12 mouse cellular contexts compared by ENCODE assay signal in the genomic region with DNA sequence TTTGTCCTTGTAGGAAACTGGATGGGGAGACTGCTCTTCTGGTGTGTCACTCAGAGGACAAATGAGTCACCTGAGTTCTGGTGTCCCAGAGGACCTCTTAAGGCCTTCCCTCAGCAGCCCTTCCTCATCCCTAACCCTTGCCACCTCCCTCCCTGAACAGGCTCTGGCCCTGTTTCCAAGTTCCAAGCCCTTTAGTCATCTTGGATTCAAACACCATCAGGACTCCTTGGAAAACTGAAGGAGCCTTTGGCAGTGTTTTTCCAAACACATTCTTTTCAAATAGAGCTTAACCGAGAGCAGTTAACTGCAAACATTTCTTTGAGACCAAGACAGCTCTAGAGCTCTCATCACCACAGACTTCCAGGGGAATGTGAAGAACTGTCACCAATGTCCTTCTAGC. TPM values are rescaled to one million over a fixed set of nuclear protein-coding genes. Genes with fewer than 3 reads are reported as not detected.
DNase-seq lines count a peak whose midpoint lies in the region; ATAC-seq lines count a peak whose summit lies in the region.
"Had no signal": no experiment of that assay in that cellular context is flagged by ENCODE, and none has a peak within 500 bp of the region (broad histone marks: within the 10 kb centered on the region; RNA-seq: fewer than 3 reads in every experiment).

No protein-coding gene starts in this region.

- no peaks in the 10 kb centered on the region for H3K9me3 ChIP-seq in lung, embryonic 15.5 days
- no peaks in the 10 kb centered on the region for H3K9me3 ChIP-seq in hindbrain, embryonic 10.5 days
- H3K9me3 ChIP-seq: hindbrain, embryonic 15.5 days had no signal

- H3K9ac ChIP-seq in lung, embryonic 15.5 days = no peak overlapping the region
- H3K9ac ChIP-seq: forebrain, postnatal 0 days; hindbrain, embryonic 15.5 days had no signal

- peaks cover 2% of the 10 kb centered on the region; the same call in 1 of the 2 replicates for H3K4me1 ChIP-seq in lung, embryonic 15.5 days
- H3K4me1 ChIP-seq in hindbrain, embryonic 10.5 days (replicated peaks) = no peaks in the 10 kb centered on the region
- H3K4me1 ChIP-seq: hindbrain, embryonic 15.5 days had no signal

- H3K27me3 ChIP-seq in lung, embryonic 15.5 days = no peaks in the 10 kb centered on the region
- no peaks in the 10 kb centered on the region for H3K27me3 ChIP-seq in hindbrain, embryonic 10.5 days (ENCODE audit: insufficient read depth, poor library complexity, severe bottlenecking)
- H3K27me3 ChIP-seq: hindbrain, embryonic 15.5 days had no signal

- intact Hi-C loops in gastrocnemius, postnatal 14 days (cut with DNase I; ENCODE audit: low total_unique reads) = no loop called here
- intact Hi-C loops in left cerebral cortex, postnatal 36 days (cut with DNase I) = no loop called here

- DNase-seq in ovary, adult 18-20 months (ENCODE audit: low spot score) = peak; percentile 47
- no peak for DNase-seq in ovary, postnatal 10 days (ENCODE audit: low spot score)
- DNase-seq in gastrocnemius, postnatal 14 days = peak; percentile 33
- peak; percentile 36 to 44 for DNase-seq in urinary bladder, postnatal 36 days (ENCODE audit: low spot score in 2 of 2)
- no peak for DNase-seq in hindbrain, embryonic 10.5 days (ENCODE audit: low spot score)
- no peak for DNase-seq in left cerebral cortex, postnatal 36 days (ENCODE audit: low spot score in 2 of 2)
- DNase-seq: forebrain, postnatal 0 days; kidney, postnatal 14 days; left cerebral cortex, postnatal 4 days had no signal

- no peak overlapping the region for H3K4me3 ChIP-seq in lung, embryonic 15.5 days
- H3K4me3 ChIP-seq in hindbrain, embryonic 10.5 days = no peak overlapping the region
- H3K4me3 ChIP-seq: hindbrain, embryonic 15.5 days had no signal

- H3K4me2 ChIP-seq in lung, embryonic 15.5 days = no peak overlapping the region
- H3K4me2 ChIP-seq: hindbrain, embryonic 15.5 days had no signal

- peak overlapping the region; percentile 50; the same call in 1 of the 2 replicates for H3K27ac ChIP-seq in lung, embryonic 15.5 days
- no peak overlapping the region for H3K27ac ChIP-seq in hindbrain, embryonic 10.5 days
- H3K27ac ChIP-seq: hindbrain, embryonic 15.5 days; macrophage had no signal

- ATAC-seq in lung, embryonic 15.5 days (ENCODE audit: borderline replicate concordance, extremely low read depth, low FRiP score, low TSS enrichment) = no peak
- ATAC-seq: forebrain, postnatal 0 days had no signal

- WGBS in lung, embryonic 15.5 days = 31% methylated on average over 1 of the region's 1 CpGs
- WGBS in hindbrain, embryonic 10.5 days = 76% methylated on average over 1 of the region's 1 CpGs

- H3K36me3 ChIP-seq in lung, embryonic 15.5 days = no peaks in the 10 kb centered on the region
- no peaks in the 10 kb centered on the region for H3K36me3 ChIP-seq in hindbrain, embryonic 10.5 days
- H3K36me3 ChIP-seq: hindbrain, embryonic 15.5 days had no signal

RNA-seq across cellular contexts. Expression of a gene that starts 26.1 kb away (rescaled TPM):
- 1 to 10 TPM; 2.9 to 4.0 TPM for total RNA-seq in gastrocnemius, postnatal 14 days (2021)
- 4.5 and 5.2 TPM in 2 replicates for polyA plus RNA-seq in lung, embryonic 15.5 days (2015; fragmentation: Nextera tagmentation; extraction: Ambion mirVana)
- 2.8 and 3.1 TPM in 2 replicates for polyA plus RNA-seq in hindbrain, embryonic 10.5 days (2016; fragmentation: Nextera tagmentation; extraction: Ambion mirVana)
- 1 to 10 TPM; 2.5 to 2.7 TPM for total RNA-seq in left cerebral cortex, postnatal 36 days (2021)

RNA-seq across cellular contexts. Expression of a gene that starts 42.2 kb away (rescaled TPM):
- under 1 TPM; 0.08 to 0.09 TPM for total RNA-seq in gastrocnemius, postnatal 14 days (2021)
- polyA plus RNA-seq in lung, embryonic 15.5 days (2015; fragmentation: Nextera tagmentation; extraction: Ambion mirVana) = 0.15 and 0.98 TPM in 2 replicates
- 0.08 and 0.09 TPM in 2 replicates for polyA plus RNA-seq in hindbrain, embryonic 10.5 days (2016; fragmentation: Nextera tagmentation; extraction: Ambion mirVana)
- total RNA-seq in left cerebral cortex, postnatal 36 days (2021) = 1 to 10 TPM in 1 of 2 experiments, under 1 TPM in 1; 0.77 to 1.3 TPM

Comparison
In these comparisons a context has a peak if more than half of its experiments do, and no peak if none do; other contexts are left out.
1. DNase-seq: peak in ovary, adult 18-20 months (single experiment), gastrocnemius, postnatal 14 days (single experiment) and urinary bladder, postnatal 36 days (2 of 2); none in ovary, postnatal 10 days (single experiment), hindbrain, embryonic 10.5 days (single experiment) and left cerebral cortex, postnatal 36 days (0 of 2).